19 mouse cellular contexts compared by ENCODE assay signal in the genomic region with DNA sequence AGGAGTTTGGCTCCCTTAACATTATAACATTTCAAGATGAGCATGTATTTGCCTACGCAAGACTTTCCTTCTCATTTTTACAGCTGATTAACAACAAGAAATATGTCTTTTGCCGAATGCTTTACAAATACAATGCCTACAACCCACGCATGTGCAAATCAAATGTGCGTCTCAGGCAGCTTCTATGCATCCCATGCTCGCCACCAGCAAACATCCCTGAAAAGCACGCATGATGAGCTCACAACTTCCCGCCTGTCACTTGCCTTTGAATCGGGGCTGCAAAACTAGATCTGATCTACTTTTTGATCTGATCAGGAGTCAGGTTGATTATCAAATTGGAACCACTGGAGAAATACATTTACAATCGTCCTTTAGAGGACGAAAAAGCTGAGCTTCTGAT. TPM values are rescaled to one million over a fixed set of nuclear protein-coding genes. Genes with fewer than 3 reads are reported as not detected.
DNase-seq lines count a peak whose midpoint lies in the region; ATAC-seq and TF ChIP-seq lines count a peak whose summit lies in the region.
"Had no signal": no experiment of that assay in that cellular context is flagged by ENCODE, and none has a peak within 500 bp of the region (broad histone marks: within the 10 kb centered on the region; RNA-seq: fewer than 3 reads in every experiment).

No protein-coding gene starts in this region.

- WGBS in forebrain, postnatal 0 days, result 52% methylated on average over 10 of the region's 10 CpGs
- WGBS in midbrain, postnatal 0 days, result 35% methylated on average over 10 of the region's 10 CpGs

- H3K4me2 ChIP-seq in forebrain, postnatal 0 days (ENCODE audit: low read depth), result peak overlapping the region; percentile 63
- H3K4me2 ChIP-seq in midbrain, postnatal 0 days (ENCODE audit: low read depth, low read length, poor library complexity, severe bottlenecking), result peak overlapping the region; percentile 54
- H3K4me2 ChIP-seq: liver, embryonic 13.5 days; stomach, embryonic 15.5 days had no signal

- ATAC-seq in forebrain, postnatal 0 days, result no peak
- no peak for ATAC-seq in midbrain, postnatal 0 days (ENCODE audit: low FRiP score)

- no peaks in the 10 kb centered on the region for H3K27me3 ChIP-seq in forebrain, postnatal 0 days (ENCODE audit: insufficient read depth, low read length)
- H3K27me3 ChIP-seq in midbrain, postnatal 0 days (ENCODE audit: insufficient read depth, low read length), result no peaks in the 10 kb centered on the region

- DNase-seq in cerebellum, postnatal 25 days, result peak; percentile 30 to 32
- DNase-seq in cerebellum, adult 9-11 months, result no peak
- DNase-seq in left cerebral cortex, adult 2 months (ENCODE audit: extremely low spot score in 1 of 2, low spot score in 2 of 2), result peak in 1 of 2 experiments; percentile 21
- DNase-seq in left cerebral cortex, postnatal 10 days (ENCODE audit: extremely low spot score in 1 of 2, low spot score in 2 of 2), result no peak
- peak; percentile 18 for DNase-seq in forebrain, postnatal 0 days
- peak; percentile 38 for DNase-seq in midbrain, postnatal 0 days (ENCODE audit: low spot score)
- DNase-seq in spleen, postnatal 10 days (ENCODE audit: low spot score in 2 of 2), result no peak
- DNase-seq in gastrocnemius, postnatal 14 days, result no peak
- DNase-seq: adrenal gland, adult 8-10 months; B cell, adult 2 months; heart, adult 2 months; heart, postnatal 14 days; kidney, adult 11 months; kidney, postnatal 36 days; liver, embryonic 13.5 days; lung, postnatal 10 days; thymus, postnatal 14 days had no signal

- no peak for TF ChIP-seq CTCF in left cerebral cortex, adult 2 months (IDR thresholded peaks at IDR 0.05)
- TF ChIP-seq CTCF in forebrain, postnatal 0 days (IDR thresholded peaks at IDR 0.05; ENCODE audit: low read depth), result no peak
- TF ChIP-seq CTCF in midbrain, postnatal 0 days (IDR thresholded peaks at IDR 0.05), result no peak

- H3K27ac ChIP-seq in left cerebral cortex, adult 2 months, result peak overlapping the region; percentile 66; the same call in 1 of the 2 replicates
- no peak overlapping the region for H3K27ac ChIP-seq in forebrain, postnatal 0 days (ENCODE audit: low read depth, low read length)
- H3K27ac ChIP-seq in midbrain, postnatal 0 days (ENCODE audit: low read depth, low read length), result no peak overlapping the region; the same call in 1 of the 2 replicates
- H3K27ac ChIP-seq: heart, adult 2 months; liver, embryonic 13.5 days; stomach, embryonic 15.5 days had no signal

- H3K9ac ChIP-seq in forebrain, postnatal 0 days, result no peak overlapping the region
- H3K9ac ChIP-seq in midbrain, postnatal 0 days (replicated peaks; ENCODE audit: low read length, poor library complexity, severe bottlenecking), result peak overlapping the region; percentile 40; the same call in 1 of the 2 replicates
- H3K9ac ChIP-seq: liver, embryonic 13.5 days; stomach, embryonic 15.5 days had no signal

- intact Hi-C loops in left cerebral cortex, adult 2 months (cut with DNase I), result loop anchor here (10.0 kb wide), 2 partner anchors 1109 to 1459 kb away; no protein-coding TSS in a partner anchor
- intact Hi-C loops in left cerebral cortex, postnatal 10 days (cut with DNase I), result loop anchor here (10.0 kb wide), 2 partner anchors 599 to 1459 kb away; no protein-coding TSS in a partner anchor
- intact Hi-C loops in gastrocnemius, postnatal 14 days (cut with DNase I; ENCODE audit: low total_unique reads), result no loop called here

- H3K9me3 ChIP-seq in forebrain, postnatal 0 days (ENCODE audit: low read length), result no peaks in the 10 kb centered on the region
- no peaks in the 10 kb centered on the region for H3K9me3 ChIP-seq in midbrain, postnatal 0 days (ENCODE audit: low read length)
- H3K9me3 ChIP-seq: liver, embryonic 13.5 days; stomach, embryonic 15.5 days had no signal

- no peaks in the 10 kb centered on the region for H3K36me3 ChIP-seq in forebrain, postnatal 0 days (ENCODE audit: insufficient read depth)
- no peaks in the 10 kb centered on the region for H3K36me3 ChIP-seq in midbrain, postnatal 0 days (ENCODE audit: insufficient read depth, low read length)
- H3K36me3 ChIP-seq: liver, embryonic 13.5 days; stomach, embryonic 15.5 days had no signal

- H3K4me3 ChIP-seq in left cerebral cortex, adult 2 months, result peak overlapping the region; percentile 44
- peak overlapping the region; percentile 74 for H3K4me3 ChIP-seq in forebrain, postnatal 0 days (ENCODE audit: low read depth, low read length)
- peak overlapping the region; percentile 67 for H3K4me3 ChIP-seq in midbrain, postnatal 0 days (ENCODE audit: low read depth, low read length)
- H3K4me3 ChIP-seq: erythroblast, embryonic 14.5 days; heart, adult 2 months; liver, embryonic 13.5 days; stomach, embryonic 15.5 days had no signal

- H3K4me1 ChIP-seq in forebrain, postnatal 0 days (ENCODE audit: insufficient read depth), result peaks cover 26% of the 10 kb centered on the region
- H3K4me1 ChIP-seq in midbrain, postnatal 0 days (ENCODE audit: insufficient read depth, low read length), result peaks cover 9% of the 10 kb centered on the region; the same call in 1 of the 2 replicates
- H3K4me1 ChIP-seq: liver, embryonic 13.5 days; stomach, embryonic 15.5 days had no signal

RNA-seq across cellular contexts. Expression of a gene that starts 5.5 kb away (rescaled TPM):
- 100 to 1,000 TPM; 100 to 103 TPM for total RNA-seq in left cerebral cortex, adult 2 months (2021)
- total RNA-seq in left cerebral cortex, postnatal 10 days (2021), result 100 to 1,000 TPM; 150 to 156 TPM
- total RNA-seq in forebrain, postnatal 0 days (2014; rRNA removed), result 99.3 and 106 TPM in 2 replicates
- polyA plus RNA-seq in forebrain, postnatal 0 days (2015; fragmentation: Nextera tagmentation; extraction: Ambion mirVana), result 52.2 and 59.3 TPM in 2 replicates
- total RNA-seq in midbrain, postnatal 0 days (2014; rRNA removed), result 90.7 and 110 TPM in 2 replicates
- polyA plus RNA-seq in midbrain, postnatal 0 days (2015; fragmentation: Nextera tagmentation; extraction: Ambion mirVana), result 54.6 and 55.8 TPM in 2 replicates
- total RNA-seq in gastrocnemius, postnatal 14 days (2021), result under 1 TPM; 0.13 to 0.18 TPM
- total RNA-seq: heart, adult 2 months had no signal
- polyA plus RNA-seq: erythroblast, embryonic 14.5 days; heart, adult 2 months had no signal

Comparison
In these comparisons a context has a peak if more than half of its experiments do, and no peak if none do; other contexts are left out.
1. DNase-seq: peak in cerebellum, postnatal 25 days (2 of 2), forebrain, postnatal 0 days (single experiment) and midbrain, postnatal 0 days (single experiment); none in cerebellum, adult 9-11 months (single experiment), left cerebral cortex, postnatal 10 days (0 of 2), spleen, postnatal 10 days (0 of 2) and gastrocnemius, postnatal 14 days (single experiment).
2. RNA of a gene that starts 5.5 kb away (total RNA-seq): 150 to 156 TPM in left cerebral cortex, postnatal 10 days, 99.3 to 106 TPM in forebrain, postnatal 0 days, 100 to 103 TPM in left cerebral cortex, adult 2 months and 90.7 to 110 TPM in midbrain, postnatal 0 days; 0.13 to 0.18 TPM in gastrocnemius, postnatal 14 days; every median in the first group is over 10 times any median in the second.
3. Peak in every context shown above with its lines, with median percentiles within 50 percentile points of each other: H3K4me3 ChIP-seq.